Mouse (Mus musculus) c-Kit-positive CD71-positive TER-119-negative erythroid progenitor cells, embryonic 14.5 days (primary cell): Measurements from ENCODE around the gene Kctd11.
"Not testable (repeated sequence)": the region's sequence is repeated elsewhere in the genome, so short reads cannot be mapped to it uniquely, and the experiment has no call there.

Experiments used
- DNase-seq: peaks from one replicate; pipeline ENCODE4 v3.0.0-alpha.2; 2013; ENCODE audit warnings: low read depth

Gene Kctd11

DNA sequence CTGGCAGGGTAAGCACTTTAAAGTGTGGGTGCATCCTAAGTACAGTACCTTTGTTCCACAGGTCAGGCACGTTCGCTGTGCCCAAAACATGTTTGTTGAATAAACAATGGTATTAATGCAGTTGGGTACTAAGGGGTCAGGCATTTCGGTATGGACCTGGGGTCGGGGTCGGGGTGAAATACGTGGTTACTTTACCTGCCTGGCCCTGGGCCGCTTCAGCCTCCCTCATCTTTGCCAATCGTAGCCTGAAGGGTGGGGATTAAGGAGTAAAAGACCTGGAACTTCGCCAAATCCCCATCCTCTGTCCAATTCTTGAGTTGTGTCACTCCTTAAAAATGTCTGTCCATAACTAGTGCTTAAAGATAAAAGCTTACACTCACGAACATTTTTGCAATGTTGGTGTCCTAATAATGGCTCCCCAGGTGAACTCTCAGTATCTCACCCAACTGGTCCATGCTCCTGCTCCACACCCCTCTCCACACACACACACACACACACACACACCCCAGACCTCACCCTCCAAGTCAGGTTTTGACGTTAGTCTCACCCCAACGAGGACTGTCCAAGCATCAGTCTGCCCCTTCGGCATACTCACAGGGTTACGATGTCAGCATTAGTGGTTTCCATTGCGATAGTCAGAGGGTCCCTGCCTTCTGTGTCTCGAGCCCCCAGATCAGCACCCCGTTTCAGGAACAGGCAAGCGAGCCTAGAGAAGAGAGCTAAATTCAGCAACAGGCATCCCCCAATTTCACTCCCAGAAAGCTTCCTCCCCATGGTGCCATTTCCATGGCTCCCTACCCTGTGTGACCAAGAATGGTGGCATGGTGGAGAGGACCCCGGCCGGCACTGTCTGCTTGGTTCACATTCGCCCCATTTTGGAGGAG lies 823 bp upstream of the Kctd11 start:
- no peak for DNase-seq

GRCm38 (mm10) chr11:69880506-69880852 lies 727 bp downstream of the Kctd11 start:
- peak; percentile 74 for DNase-seq

DNA sequence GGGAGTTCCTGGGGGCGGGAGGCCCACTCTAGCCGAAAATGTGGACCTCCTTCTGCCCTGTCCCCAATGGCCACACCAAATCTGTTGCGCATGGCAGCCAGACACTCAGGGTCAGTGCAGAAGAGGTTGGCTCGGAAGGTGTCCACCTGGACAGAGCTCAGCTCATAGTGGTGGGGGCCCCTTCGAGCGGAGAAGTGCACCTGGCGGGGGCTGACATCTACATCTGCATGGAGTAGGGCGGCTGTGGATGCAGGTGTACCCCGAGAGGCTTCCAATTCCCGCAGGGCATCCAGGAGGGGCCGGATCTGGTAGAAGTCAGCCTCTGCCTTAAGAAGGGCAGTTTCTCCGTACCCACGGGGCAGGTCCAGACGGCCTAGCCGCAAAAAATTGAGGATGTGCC lies 1.5 kb downstream of the Kctd11 start:
- DNase-seq: no peak

DNA sequence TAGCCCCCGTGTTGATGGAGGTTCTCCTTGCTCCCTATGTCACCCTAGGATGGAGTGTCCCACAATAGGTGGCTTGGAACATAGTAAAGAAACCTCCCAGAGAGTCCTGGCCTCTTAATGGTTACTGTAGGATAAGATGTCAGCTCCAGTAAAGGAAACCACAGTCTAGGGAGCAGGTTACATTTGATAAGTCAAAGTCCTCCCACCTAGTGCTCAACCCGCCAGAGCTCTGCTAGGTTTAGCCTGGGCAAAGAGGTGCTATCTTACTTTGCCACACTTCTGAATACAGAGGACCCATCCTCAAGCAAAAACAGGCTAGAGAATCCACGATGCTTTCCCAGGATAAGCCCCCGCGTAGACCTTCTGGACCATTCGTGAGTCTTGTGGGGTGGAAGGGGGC lies 2.3 kb downstream of the Kctd11 start:
- DNase-seq: peak; percentile 63

- DNase-seq: no peak
Observed at GRCm38 (mm10) chr11:69878399-69878798, 2.8 kb downstream of the Kctd11 start.

GRCm38 (mm10) chr11:69877878-69878277 lies 3.3 kb downstream of the Kctd11 start, which contains the start of gene Tmem95:
Gene Tmem95 (minus strand): TSS chr11:69878018.
- DNase-seq: no peak

GRCm38 (mm10) chr11:69876867-69877266 lies 4.3 kb downstream of the Kctd11 start:
- DNase-seq: peak; percentile 85

DNA sequence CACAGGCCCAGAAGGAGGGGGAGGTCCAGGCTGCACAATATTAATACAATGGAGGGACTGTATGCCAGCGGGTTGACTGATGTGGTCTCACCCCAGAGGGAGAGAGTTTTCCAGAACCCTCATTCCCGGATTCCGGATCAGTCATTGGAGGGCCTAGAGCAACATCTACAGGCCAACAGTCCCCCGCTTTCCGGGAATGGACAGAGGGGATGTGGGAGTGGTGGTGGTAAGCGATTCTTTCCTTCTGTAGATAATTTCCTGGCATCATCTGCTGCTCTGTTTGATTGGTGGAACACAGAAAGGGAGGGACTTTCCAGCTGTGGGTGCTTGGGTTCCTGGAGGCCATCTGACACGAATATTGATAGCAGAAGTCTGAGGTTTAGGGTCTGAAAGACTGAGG lies 5.0 kb downstream of the Kctd11 start:
- DNase-seq: no peak

DNA sequence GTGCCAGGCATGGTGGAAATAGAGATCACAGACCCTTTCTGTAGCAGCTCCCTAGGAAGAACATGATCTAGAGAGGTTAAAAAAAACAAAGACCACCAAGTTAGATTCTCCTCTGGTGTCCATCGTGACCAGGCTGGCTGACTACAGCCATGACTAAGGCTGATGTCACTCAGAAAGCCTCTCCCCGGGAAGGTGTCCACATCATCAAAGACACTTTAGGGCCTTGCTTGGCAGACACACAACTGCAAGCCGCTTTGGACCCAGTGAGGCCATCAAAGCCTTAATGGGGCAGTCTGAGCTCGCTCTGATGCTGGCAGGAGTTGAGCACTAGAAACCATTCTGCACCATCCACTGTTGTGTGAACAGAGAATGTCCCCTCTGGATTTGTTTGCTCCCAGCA lies 8.8 kb downstream of the Kctd11 start:
- DNase-seq: no peak

- DNase-seq: no peak
Observed at GRCm38 (mm10) chr11:69871822-69872221, 9.4 kb downstream of the Kctd11 start.

GRCm38 (mm10) chr11:69870289-69871069 lies 10.7 kb downstream of the Kctd11 start:
- no peak for DNase-seq

- DNase-seq: no peak
Observed at GRCm38 (mm10) chr11:69867335-69867734, 13.9 kb downstream of the Kctd11 start.

DNA sequence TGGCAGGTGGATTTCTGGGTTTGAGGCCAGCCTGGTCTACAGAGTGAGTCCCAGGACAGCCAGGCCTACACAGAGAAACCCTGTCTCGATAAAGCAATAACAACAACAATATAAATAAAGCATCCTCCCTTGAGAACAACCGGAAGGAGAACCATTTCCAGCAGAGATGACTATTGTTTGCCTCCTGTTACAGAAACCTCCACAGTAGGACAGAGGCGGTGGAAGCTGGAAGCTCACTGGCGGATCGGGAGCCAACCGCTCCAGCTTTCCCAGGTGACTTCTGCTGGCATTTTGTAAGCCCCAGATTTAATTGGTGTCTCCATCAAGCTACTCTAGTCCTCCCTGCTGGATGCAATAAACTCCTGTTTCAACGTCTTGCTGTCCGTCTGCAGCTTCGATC lies 15.6 kb downstream of the Kctd11 start:
- DNase-seq: no peak

- DNase-seq: no peak
Observed at GRCm38 (mm10) chr11:69864138-69864860, 16.9 kb downstream of the Kctd11 start.

DNA sequence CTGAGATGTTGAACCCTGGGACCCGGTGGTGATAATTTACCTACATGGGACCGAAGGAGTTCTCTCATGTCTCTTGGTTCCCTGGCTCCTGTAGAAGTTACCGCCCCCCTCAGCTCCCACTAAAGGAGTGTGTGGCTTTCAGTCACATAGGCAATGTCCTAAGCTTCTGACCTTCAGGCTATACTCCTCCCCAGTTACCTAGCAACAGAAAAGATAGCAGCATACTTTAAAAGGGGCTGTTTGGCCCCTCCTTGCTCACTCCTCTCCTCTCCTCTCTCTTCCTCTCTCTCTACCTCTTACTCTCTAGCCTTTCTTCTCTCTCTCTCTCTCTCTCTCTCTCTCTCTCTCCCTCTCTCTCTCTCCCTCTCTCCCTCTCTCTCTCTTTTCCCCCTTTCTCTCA lies 17.5 kb downstream of the Kctd11 start:
- DNase-seq: not testable (repeated sequence)

- DNase-seq: no peak
Observed at GRCm38 (mm10) chr11:69858113-69858998, 22.9 kb downstream of the Kctd11 start, which contains the start of gene Tnk1. Gene Tnk1 (minus strand): TSS chr11:69858730.

GRCm38 (mm10) chr11:69855347-69855746 lies 25.9 kb downstream of the Kctd11 start:
- DNase-seq: no peak

GRCm38 (mm10) chr11:69854680-69855079 lies 26.5 kb downstream of the Kctd11 start:
- DNase-seq: no peak

GRCm38 (mm10) chr11:69853994-69854393 lies 27.2 kb downstream of the Kctd11 start:
- peak; percentile 99 for DNase-seq

GRCm38 (mm10) chr11:69850754-69851153 lies 30.5 kb downstream of the Kctd11 start:
- DNase-seq: no peak

GRCm38 (mm10) chr11:69849884-69850283 lies 31.3 kb downstream of the Kctd11 start:
- DNase-seq: no peak
